Mouse (Mus musculus) liver, adult 2 months (tissue): ENCODE data around the gene Tmem247. TPM values are rescaled to one million over a fixed set of nuclear protein-coding genes. Genes with fewer than 3 reads are reported as not detected.

Experiments
- DNase-seq: peaks from one replicate; pipeline ENCODE4 v3.0.0-alpha.2; 2011; ENCODE audit warnings: low read depth, low spot score; ENCODE audit errors: extremely low read depth
- H3K27ac ChIP-seq: fragments of 200-500 bp; replicated peaks from 2 replicates; pipeline ENCODE4 v1.5.1; 2012; ENCODE audit warnings: low read depth, mild to moderate bottlenecking, control low read depth, inconsistent platforms, low read length; ENCODE audit not compliant: insufficient read depth
- H3K27me3 ChIP-seq: fragments of 200-500 bp; 2 replicates; pipeline ENCODE4 v1.6.1; 2012; ENCODE audit warnings: mild to moderate bottlenecking, moderate library complexity, low read length, inconsistent platforms; ENCODE audit not compliant: control insufficient read depth, insufficient read depth
- H3K36me3 ChIP-seq: fragments of 200-500 bp; 2 replicates; pipeline ENCODE4 v1.6.1; 2012; ENCODE audit warnings: low read length, inconsistent platforms; ENCODE audit not compliant: control insufficient read depth, insufficient read depth
- H3K4me1 ChIP-seq: fragments of 200-500 bp; 2 replicates; pipeline ENCODE4 v1.6.1; 2011; ENCODE audit warnings: low read length; ENCODE audit not compliant: control insufficient read depth, insufficient read depth
- H3K4me3 ChIP-seq: fragments of 200-500 bp; 2 replicates; pipeline ENCODE4 v1.5.1; 2011; ENCODE audit warnings: low read depth, mild to moderate bottlenecking, control low read depth, low read length, moderate library complexity; ENCODE audit not compliant: insufficient read depth
- H3K79me2 ChIP-seq: fragments of 200-500 bp; 2 replicates; pipeline ENCODE4 v1.6.1; 2012; ENCODE audit warnings: inconsistent platforms, mild to moderate bottlenecking, low read length, moderate library complexity; ENCODE audit not compliant: control insufficient read depth, insufficient read depth
- H3K9ac ChIP-seq: fragments of 200-500 bp; 2 replicates; pipeline ENCODE4 v1.6.1; 2012; ENCODE audit warnings: low read depth, mild to moderate bottlenecking, control low read depth, inconsistent platforms, low read length
- CTCF ChIP-seq: fragments of 200-500 bp; IDR thresholded peaks from 2 replicates; pipeline ENCODE4 v1.5.1; 2011; ENCODE audit warnings: low read depth, low read length, control low read depth
- POLR2A ChIP-seq: fragments of 200-500 bp; IDR thresholded peaks from 2 replicates; pipeline ENCODE4 v1.6.1; 2011; ENCODE audit warnings: low read length, control low read depth; ENCODE audit not compliant: insufficient read depth; ENCODE audit errors: extremely low read depth
- WGBS: fragments of 180-500 bp; shearing (Covaris S2); methylation state at CpG from one replicate; pipeline ENCODE4 v1.1.7; 2018; 5-methylcytosine and 5-hydroxymethylcytosine counted together
- polyA plus RNA-seq: library from polyadenylated mRNA; depleted of rRNA; stranded (reverse); fragments of >200 nt; gene quantifications from 2 replicates; pipeline ENCODE4 v1.2.3, GENCODE M21; 2012
- total RNA-seq: library from RNA; depleted of rRNA; stranded (reverse); fragments of >200 nt; gene quantifications from 2 replicates; pipeline ENCODE4 v1.2.3, GENCODE M21; 2014

The Tmem247 gene
- total and polyA plus RNA-seq, 2 experiments = not detected

DNA sequence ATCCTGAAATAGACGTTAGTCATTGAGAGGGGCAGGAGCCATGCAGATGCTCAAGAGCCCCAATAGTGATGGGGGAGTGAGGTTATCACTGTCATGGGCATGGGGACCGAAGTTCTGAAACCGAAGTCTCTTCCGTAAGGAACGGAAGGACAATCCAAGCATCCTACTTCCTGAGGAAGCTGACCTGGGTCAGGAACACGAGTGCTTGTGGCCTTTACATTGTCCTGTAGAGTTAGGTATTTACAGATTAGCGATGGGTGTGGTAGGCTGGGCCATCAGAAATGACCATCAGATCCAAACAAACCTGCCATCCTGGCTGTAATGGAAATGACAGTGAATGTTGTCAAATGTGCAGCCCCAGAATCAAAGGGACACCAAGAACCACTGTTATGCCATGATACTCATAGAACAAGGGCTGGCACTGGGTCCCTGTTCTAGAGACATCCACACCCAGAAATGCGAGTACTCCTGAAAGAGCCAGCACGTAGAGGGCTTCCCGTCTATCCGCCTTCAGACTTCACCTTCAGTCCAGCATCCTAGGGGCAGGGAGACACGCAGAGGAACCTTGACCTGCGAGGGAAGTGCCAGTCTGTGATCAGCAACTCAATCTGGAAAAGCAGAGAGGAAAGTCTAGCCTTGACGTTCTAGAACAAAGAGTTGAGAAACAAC lies 14.6 kb upstream of the Tmem247 start:
- no peaks in the 10 kb centered on the region for H3K27me3 ChIP-seq
- TF ChIP-seq POLR2A = no peak
- TF ChIP-seq CTCF = no peak
- no peak overlapping the region for H3K9ac ChIP-seq
- H3K79me2 ChIP-seq = no peaks in the 10 kb centered on the region
- peaks cover 12% of the 10 kb centered on the region; the same call in 1 of the 2 replicates for H3K4me1 ChIP-seq
- H3K36me3 ChIP-seq = no peaks in the 10 kb centered on the region
- no peak overlapping the region for H3K27ac ChIP-seq
- no peak for DNase-seq
- no peak overlapping the region for H3K4me3 ChIP-seq
- WGBS = 87% methylated on average over 14 of the region's 14 CpGs

DNA sequence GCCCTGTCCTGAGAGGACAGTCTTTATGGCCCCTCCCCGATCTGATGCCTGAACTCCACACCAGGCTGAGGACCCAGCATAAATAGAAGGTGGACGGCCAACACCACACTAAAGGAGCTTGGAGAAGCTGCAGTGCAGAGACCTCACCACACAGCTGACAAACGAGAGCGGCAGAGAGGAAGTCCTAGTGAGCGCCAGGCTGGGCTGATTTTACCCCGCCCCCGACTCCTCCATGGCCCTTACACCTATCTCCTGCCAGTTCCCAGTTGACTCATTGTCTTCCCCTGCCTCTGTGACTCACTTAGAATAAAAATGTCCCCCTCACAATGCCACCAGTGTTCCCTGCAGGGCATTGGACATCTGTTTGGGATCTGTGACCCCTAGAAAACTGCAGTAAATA lies 13.6 kb upstream of the Tmem247 start:
- no peaks in the 10 kb centered on the region for H3K36me3 ChIP-seq
- H3K27me3 ChIP-seq = no peaks in the 10 kb centered on the region
- 67% methylated on average over 7 of the region's 7 CpGs for WGBS
- TF ChIP-seq CTCF (no peak), POLR2A (no peak)
- no peaks in the 10 kb centered on the region for H3K79me2 ChIP-seq
- H3K27ac ChIP-seq = no peak overlapping the region
- DNase-seq = no peak
- no peak overlapping the region for H3K4me3 ChIP-seq
- no peak overlapping the region for H3K9ac ChIP-seq
- peaks cover 12% of the 10 kb centered on the region; the same call in 1 of the 2 replicates for H3K4me1 ChIP-seq

DNA sequence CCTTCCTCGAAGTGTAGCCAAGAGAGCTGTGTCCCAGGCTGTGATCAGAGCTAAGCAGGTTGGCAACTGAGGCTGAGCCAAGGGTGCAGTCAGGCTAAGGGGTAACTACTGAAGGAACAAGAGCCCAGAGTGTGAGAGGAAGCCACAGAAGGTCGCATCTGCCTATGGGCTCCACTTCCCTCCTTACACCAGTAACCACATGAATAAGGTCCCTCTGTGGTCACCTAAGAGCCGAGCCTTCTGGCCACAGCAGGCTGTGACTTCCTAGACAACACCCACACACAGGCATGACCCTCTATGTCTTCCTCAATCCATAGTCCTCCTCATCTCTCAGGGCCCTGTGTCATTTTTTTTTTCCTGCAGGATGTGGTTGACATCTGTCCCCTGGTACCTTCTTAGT lies 12.9 kb upstream of the Tmem247 start:
- 76% methylated on average over 3 of the region's 3 CpGs for WGBS

GRCm38 (mm10) chr17:86905297-86906135 lies 11.6 kb upstream of the Tmem247 start:
- H3K27me3 ChIP-seq = no peaks in the 10 kb centered on the region
- peak overlapping the region; percentile 33; the same call in 1 of the 2 replicates for H3K9ac ChIP-seq
- peak; percentile 73 for DNase-seq
- H3K4me3 ChIP-seq = peak overlapping the region; percentile 3; the same call in 1 of the 2 replicates
- H3K27ac ChIP-seq = peak overlapping the region; percentile 46
- 9% methylated on average over 19 of the region's 19 CpGs for WGBS
- peak; percentile 58 for TF ChIP-seq CTCF
- no peak for TF ChIP-seq POLR2A
- no peaks in the 10 kb centered on the region for H3K79me2 ChIP-seq
- H3K4me1 ChIP-seq = peaks cover 12% of the 10 kb centered on the region; the same call in 1 of the 2 replicates
- no peaks in the 10 kb centered on the region for H3K36me3 ChIP-seq

More for the DNA sequence above, 12.9 kb upstream of the Tmem247 start:
- no peak overlapping the region for H3K4me3 ChIP-seq
- H3K9ac ChIP-seq = no peak overlapping the region
- no peaks in the 10 kb centered on the region for H3K79me2 ChIP-seq
- TF ChIP-seq CTCF (no peak), POLR2A (no peak)
- no peak overlapping the region for H3K27ac ChIP-seq
- peaks cover 12% of the 10 kb centered on the region; the same call in 1 of the 2 replicates for H3K4me1 ChIP-seq
- H3K36me3 ChIP-seq = no peaks in the 10 kb centered on the region
- no peak for DNase-seq
- H3K27me3 ChIP-seq = no peaks in the 10 kb centered on the region

DNA sequence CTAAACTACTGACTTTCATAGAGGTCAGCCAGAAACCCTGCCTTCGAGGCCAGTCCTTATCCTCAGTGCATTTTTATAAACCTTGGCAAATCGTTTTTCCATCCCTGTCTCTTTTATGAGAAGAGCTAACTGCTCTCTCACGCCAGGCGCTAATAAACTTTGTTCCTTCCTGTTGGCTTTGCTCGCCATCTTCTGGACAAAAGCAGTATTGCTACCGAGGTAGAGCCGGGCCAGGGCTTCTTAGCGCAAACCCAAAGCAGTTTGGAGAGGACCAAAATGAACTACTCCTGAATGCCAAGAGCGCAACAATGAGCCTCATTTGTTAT lies 11.0 kb upstream of the Tmem247 start:
- WGBS = 3% methylated on average over 9 of the region's 9 CpGs
- Histone ChIP-seq H3K27me3 (no peaks in the 10 kb centered on the region), H3K27ac (peak overlapping the region; percentile 46), H3K4me1 (peaks cover 12% of the 10 kb centered on the region; the same call in 1 of the 2 replicates), H3K79me2 (no peaks in the 10 kb centered on the region), H3K36me3 (no peaks in the 10 kb centered on the region), H3K9ac (peak overlapping the region; percentile 33; the same call in 1 of the 2 replicates), H3K4me3 (0 out of 2 replicates have a peak overlapping the region, but pooled peaks have one; percentile 3)
- peak; percentile 75 for DNase-seq
- peak; percentile 80 for TF ChIP-seq CTCF
- TF ChIP-seq POLR2A = no peak

- H3K4me3 ChIP-seq = no peak overlapping the region
Measured at GRCm38 (mm10) chr17:86906601-86907000, 10.5 kb upstream of the Tmem247 start.

More at GRCm38 (mm10) chr17:86906601-86907000, 10.5 kb upstream of the Tmem247 start:
- no peaks in the 10 kb centered on the region for H3K27me3 ChIP-seq
- no peak for DNase-seq
- H3K4me1 ChIP-seq = peaks cover 17% of the 10 kb centered on the region
- H3K79me2 ChIP-seq = no peaks in the 10 kb centered on the region
- no peaks in the 10 kb centered on the region for H3K36me3 ChIP-seq
- WGBS = 33% methylated on average over 6 of the region's 6 CpGs
- no peak overlapping the region for H3K27ac ChIP-seq
- TF ChIP-seq CTCF = 0 out of 2 replicates have a peak, but pooled peaks have one; percentile 16
- no peak for TF ChIP-seq POLR2A
- H3K9ac ChIP-seq = no peak overlapping the region
